Mouse (Mus musculus): ENCODE data around the gene Rab11fip3. TPM values are rescaled to one million over a fixed set of nuclear protein-coding genes. Genes with fewer than 3 reads are reported as not detected.

Gene Rab11fip3
- total and polyA plus RNA-seq, 3 experiments: 21.8 to 30.7 (median 22.5) TPM

Other genes with a start within 250 kb of the Rab11fip3 start
- 10 to 100 TPM; 19.1 to 20.8 TPM for gene Wdr24, start 245.9 kb downstream of the Rab11fip3 start, total RNA-seq (2021)
- gene Wdr24, start 245.9 kb downstream of the Rab11fip3 start, polyA plus RNA-seq (2012; rRNA removed): 29.5 and 38.3 TPM in 2 replicates
- gene Jmjd8, start 240.7 kb downstream of the Rab11fip3 start, total RNA-seq (2021): 100 to 1,000 TPM in 1 of 2 experiments, 10 to 100 TPM in 1; 99.4 to 111 TPM
- 99.1 and 121 TPM in 2 replicates for gene Jmjd8, start 240.7 kb downstream of the Rab11fip3 start, polyA plus RNA-seq (2012; rRNA removed)
- gene Stub1, start 236.2 kb downstream of the Rab11fip3 start, total RNA-seq (2021): 100 to 1,000 TPM; 149 to 184 TPM
- 224 and 236 TPM in 2 replicates for gene Stub1, start 236.2 kb downstream of the Rab11fip3 start, polyA plus RNA-seq (2012; rRNA removed)
- 10 to 100 TPM in 1 of 2 experiments, 1 to 10 TPM in 1; 9.8 to 47.1 TPM for gene Rhbdl1, start 232.3 kb downstream of the Rab11fip3 start, total RNA-seq (2021)
- 88.1 and 142 TPM in 2 replicates for gene Rhbdl1, start 232.3 kb downstream of the Rab11fip3 start, polyA plus RNA-seq (2012; rRNA removed)
- 10 to 100 TPM; 14.0 to 16.3 TPM for gene Gm20683, start 227.8 kb downstream of the Rab11fip3 start, total RNA-seq (2021)
- gene Gm20683, start 227.8 kb downstream of the Rab11fip3 start, polyA plus RNA-seq (2012; rRNA removed): 192 and 239 TPM in 2 replicates
- gene Rhot2, start 224.7 kb downstream of the Rab11fip3 start, total RNA-seq (2021): 100 to 1,000 TPM; 107 to 127 TPM
- 180 and 193 TPM in 2 replicates for gene Rhot2, start 224.7 kb downstream of the Rab11fip3 start, polyA plus RNA-seq (2012; rRNA removed)
- gene Wdr90, start 208.1 kb downstream of the Rab11fip3 start, total RNA-seq (2021): 10 to 100 TPM; 13.9 to 15.1 TPM
- 75.1 and 83.0 TPM in 2 replicates for gene Wdr90, start 208.1 kb downstream of the Rab11fip3 start, polyA plus RNA-seq (2012; rRNA removed)
- gene Mcrip2, start 200.8 kb downstream of the Rab11fip3 start, total RNA-seq (2021): 100 to 1,000 TPM; 302 to 466 TPM
- gene Mcrip2, start 200.8 kb downstream of the Rab11fip3 start, polyA plus RNA-seq (2012; rRNA removed): 1,490 and 1,757 TPM in 2 replicates
- 100 to 1,000 TPM in 1 of 2 experiments, 10 to 100 TPM in 1; 90.9 to 141 TPM for gene Mettl26, start 194.5 kb downstream of the Rab11fip3 start, total RNA-seq (2021)
- gene Mettl26, start 194.5 kb downstream of the Rab11fip3 start, polyA plus RNA-seq (2012; rRNA removed): 350 and 376 TPM in 2 replicates
- 1 to 10 TPM in 1 of 2 experiments, under 1 TPM in 1; 0.52 to 2.1 TPM for gene Wfikkn1, start 188.7 kb downstream of the Rab11fip3 start, total RNA-seq (2021)
- 2.1 and 2.5 TPM in 2 replicates for gene Wfikkn1, start 188.7 kb downstream of the Rab11fip3 start, polyA plus RNA-seq (2012; rRNA removed)
- 10 to 100 TPM; 21.1 to 27.3 TPM for gene Rab40c, start 149.8 kb downstream of the Rab11fip3 start, total RNA-seq (2021)
- gene Rab40c, start 149.8 kb downstream of the Rab11fip3 start, polyA plus RNA-seq (2012; rRNA removed): 52.1 and 68.8 TPM in 2 replicates
- 100 to 1,000 TPM; 105 to 121 TPM for gene Pigq, start 124.6 kb downstream of the Rab11fip3 start, total RNA-seq (2021)
- 160 and 187 TPM in 2 replicates for gene Pigq, start 124.6 kb downstream of the Rab11fip3 start, polyA plus RNA-seq (2012; rRNA removed)
- not detected for gene Nhlrc4, start 124.6 kb downstream of the Rab11fip3 start, total RNA-seq (2021)
- gene Nhlrc4, start 124.6 kb downstream of the Rab11fip3 start, polyA plus RNA-seq (2012; rRNA removed): not detected in 2 replicates
- not detected for gene A930017K11Rik, start 117.0 kb downstream of the Rab11fip3 start, total RNA-seq (2021)
- 0.13 TPM in 1 of 2 replicates, not detected in the other for gene A930017K11Rik, start 117.0 kb downstream of the Rab11fip3 start, polyA plus RNA-seq (2012; rRNA removed)
- gene Capn15, start 83.8 kb downstream of the Rab11fip3 start, total RNA-seq (2021): 10 to 100 TPM; 16.3 to 18.1 TPM
- 49.0 and 51.5 TPM in 2 replicates for gene Capn15, start 83.8 kb downstream of the Rab11fip3 start, polyA plus RNA-seq (2012; rRNA removed)
- gene Decr2, start 20.8 kb upstream of the Rab11fip3 start, total RNA-seq (2021): 10 to 100 TPM; 24.2 to 25.2 TPM
- 8.5 and 10.2 TPM in 2 replicates for gene Decr2, start 20.8 kb upstream of the Rab11fip3 start, polyA plus RNA-seq (2012; rRNA removed)
- 1 to 10 TPM; 2.5 to 5.1 TPM for gene Nme4, start 26.0 kb upstream of the Rab11fip3 start, total RNA-seq (2021)
- gene Nme4, start 26.0 kb upstream of the Rab11fip3 start, polyA plus RNA-seq (2012; rRNA removed): 19.4 and 23.9 TPM in 2 replicates
- gene Tmem8, start 43.7 kb upstream of the Rab11fip3 start, total RNA-seq (2021): 1 to 10 TPM; 7.8 to 8.4 TPM
- 25.4 and 26.9 TPM in 2 replicates for gene Tmem8, start 43.7 kb upstream of the Rab11fip3 start, polyA plus RNA-seq (2012; rRNA removed)
- gene Mrpl28, start 53.9 kb upstream of the Rab11fip3 start, total RNA-seq (2021): 10 to 100 TPM; 77.7 to 87.8 TPM
- gene Mrpl28, start 53.9 kb upstream of the Rab11fip3 start, polyA plus RNA-seq (2012; rRNA removed): 78.6 and 81.4 TPM in 2 replicates
- 10 to 100 TPM; 38.5 to 39.3 TPM for gene Axin1, start 69.1 kb upstream of the Rab11fip3 start, total RNA-seq (2021)
- gene Axin1, start 69.1 kb upstream of the Rab11fip3 start, polyA plus RNA-seq (2012; rRNA removed): 15.1 and 17.6 TPM in 2 replicates
- 1 to 10 TPM in 1 of 2 experiments, under 1 TPM in 1; 0.63 to 1.3 TPM for gene Pdia2, start 129.5 kb upstream of the Rab11fip3 start, total RNA-seq (2021)
- 0.44 and 0.56 TPM in 2 replicates for gene Pdia2, start 129.5 kb upstream of the Rab11fip3 start, polyA plus RNA-seq (2012; rRNA removed)
- gene Rgs11, start 133.4 kb upstream of the Rab11fip3 start, total RNA-seq (2021): 10 to 100 TPM; 31.9 to 37.2 TPM
- 147 and 149 TPM in 2 replicates for gene Rgs11, start 133.4 kb upstream of the Rab11fip3 start, polyA plus RNA-seq (2012; rRNA removed)
- 10 to 100 TPM; 11.4 to 16.3 TPM for gene Arhgdig, start 138.2 kb upstream of the Rab11fip3 start, total RNA-seq (2021)
- gene Arhgdig, start 138.2 kb upstream of the Rab11fip3 start, polyA plus RNA-seq (2012; rRNA removed): 9.8 and 13.7 TPM in 2 replicates
- gene Fam234a, start 174.7 kb upstream of the Rab11fip3 start, total RNA-seq (2021): 100 to 1,000 TPM; 110 to 137 TPM
- 103 and 112 TPM in 2 replicates for gene Fam234a, start 174.7 kb upstream of the Rab11fip3 start, polyA plus RNA-seq (2012; rRNA removed)
- gene Luc7l, start 183.3 kb upstream of the Rab11fip3 start, total RNA-seq (2021): 10 to 100 TPM; 44.3 to 58.6 TPM
- gene Luc7l, start 183.3 kb upstream of the Rab11fip3 start, polyA plus RNA-seq (2012; rRNA removed): 26.4 and 30.5 TPM in 2 replicates

All from adrenal gland, adult 2 months (tissue).